Mouse (Mus musculus) erythroblast, embryonic 14.5 days (primary cell): ENCODE results near the gene Siah3.

Source experiments
- GATA1 ChIP-seq: IDR thresholded peaks from 2 replicates; pipeline ENCODE4 v1.6.1; 2012; ENCODE audit warnings: low read length, inconsistent platforms, mixed read lengths
- TAL1 ChIP-seq: IDR thresholded peaks from 3 replicates; pipeline ENCODE4 v1.6.1; 2012; ENCODE audit warnings: low read length, inconsistent platforms, mixed read lengths

GRCm38 (mm10) chr14:75461770-75462169, 6.0 kb downstream of the Siah3 start:
- TF ChIP-seq TAL1, result no peak
- no peak for TF ChIP-seq GATA1
